Mouse (Mus musculus) megakaryocyte, embryonic 14.5 days (primary cell): ENCODE measurements around the gene Tdrd12. TPM values are rescaled to one million over a fixed set of nuclear protein-coding genes. Genes with fewer than 3 reads are reported as not detected.
"Not testable (repeated sequence)": the region's sequence is repeated elsewhere in the genome, so short reads cannot be mapped to it uniquely, and the experiment has no call there.

Experiments
- H3K27me3 ChIP-seq: replicated peaks from 2 replicates; pipeline ENCODE3; 2012; ENCODE audit warnings: inconsistent platforms
- H3K36me3 ChIP-seq: replicated peaks from 2 replicates; pipeline ENCODE3; 2012; ENCODE audit warnings: low read length, inconsistent platforms, mixed read lengths
- H3K4me1 ChIP-seq: 2 replicates; pipeline ENCODE4 v1.6.1; 2012; ENCODE audit warnings: inconsistent platforms
- H3K4me3 ChIP-seq: replicated peaks from 2 replicates; pipeline ENCODE3; 2012; ENCODE audit warnings: moderate library complexity, mild to moderate bottlenecking, inconsistent platforms
- H3K9me3 ChIP-seq: 2 replicates; pipeline ENCODE4 v1.6.1; 2012; ENCODE audit warnings: inconsistent platforms
- FLI1 ChIP-seq: IDR thresholded peaks from 2 replicates; pipeline ENCODE4 v1.6.1; 2012; ENCODE audit warnings: low read length, inconsistent platforms, mixed read lengths
- GATA1 ChIP-seq: IDR thresholded peaks from 3 replicates; pipeline ENCODE4 v1.6.1; 2012; ENCODE audit warnings: mixed read lengths, low read length, inconsistent platforms, borderline replicate concordance
- polyA plus RNA-seq: library from polyadenylated mRNA; stranded (reverse); fragments of >175 nt; gene quantifications from 2 replicates; pipeline ENCODE4 v1.2.3, GENCODE M21; 2012; ENCODE audit warnings: low replicate concordance; ENCODE audit not compliant: insufficient read depth

The Tdrd12 gene
- polyA plus RNA-seq, 1 experiment = 0.12 TPM

DNA sequence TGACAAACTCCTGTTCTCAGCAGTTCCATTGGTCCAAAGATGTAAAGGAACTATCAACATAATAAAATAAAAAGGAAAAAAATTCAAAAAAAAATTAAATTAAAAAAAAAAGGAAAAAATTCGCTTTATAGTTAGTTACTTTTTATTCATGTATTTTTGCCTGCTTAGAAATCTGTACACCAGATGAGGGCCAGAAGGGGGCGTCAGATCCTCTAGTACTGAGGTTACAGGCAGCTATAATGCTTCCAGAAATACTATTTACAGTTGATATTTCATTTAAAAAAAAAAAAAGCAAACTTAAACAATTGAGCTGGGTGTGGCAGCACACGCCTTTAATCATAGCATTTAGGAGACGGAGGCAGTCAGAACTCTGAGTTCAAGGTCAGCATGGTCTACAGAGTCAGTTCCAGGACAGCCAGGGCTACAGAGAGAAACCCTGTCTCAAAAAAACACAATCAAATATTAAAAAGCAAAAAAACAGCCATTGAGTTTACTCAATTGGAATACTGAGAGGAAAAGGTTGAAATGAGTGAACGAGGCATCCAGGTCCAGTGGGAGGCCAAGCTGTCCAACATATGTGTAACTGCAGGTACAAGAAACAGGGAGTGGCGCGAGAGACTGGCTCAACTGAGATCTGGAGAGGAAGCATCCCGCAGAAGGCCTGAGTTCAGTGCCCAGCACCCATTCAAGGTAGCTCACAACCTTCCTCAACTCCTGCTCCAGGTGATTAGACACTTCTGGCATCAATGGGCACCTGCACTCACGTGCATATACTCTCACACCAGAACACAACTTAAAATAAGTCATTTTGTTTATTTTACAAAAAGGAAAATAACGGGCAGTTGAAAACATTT is 16.4 kb upstream of the Tdrd12 start:
- Histone ChIP-seq H3K9me3 (no peaks in the 10 kb centered on the region), H3K4me1 (peaks cover 41% of the 10 kb centered on the region), H3K4me3 (peak overlapping the region; percentile 95), H3K27me3 (peaks cover 8% of the 10 kb centered on the region), H3K36me3 (peaks cover 36% of the 10 kb centered on the region)
- no peak for TF ChIP-seq FLI1
- TF ChIP-seq GATA1 = no peak

DNA sequence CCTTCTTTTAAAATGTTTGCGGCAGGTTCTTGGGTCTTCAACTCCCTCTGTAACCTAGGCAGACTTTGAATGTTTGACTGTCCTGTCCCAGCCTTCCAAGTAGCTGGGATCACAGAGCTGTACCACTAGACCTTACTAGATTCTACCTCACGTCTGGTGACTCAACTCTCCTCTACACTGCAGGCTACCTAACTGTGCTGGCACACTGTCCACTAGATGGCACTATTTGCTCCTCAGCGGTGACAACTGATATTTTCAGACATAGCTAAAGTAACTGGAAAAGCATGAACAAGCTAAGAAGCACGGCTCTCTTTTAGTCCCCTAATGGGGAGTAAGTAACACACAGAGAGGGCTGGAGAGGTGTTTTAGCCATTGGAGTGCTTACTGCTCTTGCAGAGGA is 8.3 kb upstream of the Tdrd12 start:
- H3K9me3 ChIP-seq = no peaks in the 10 kb centered on the region
- no peak overlapping the region for H3K4me3 ChIP-seq
- peaks cover 43% of the 10 kb centered on the region for H3K36me3 ChIP-seq
- 0 out of 2 replicates have a peak, but pooled peaks cover 3% of the 10 kb centered on the region for H3K4me1 ChIP-seq
- TF ChIP-seq GATA1 (no peak), FLI1 (no peak)
- no peaks in the 10 kb centered on the region for H3K27me3 ChIP-seq

DNA sequence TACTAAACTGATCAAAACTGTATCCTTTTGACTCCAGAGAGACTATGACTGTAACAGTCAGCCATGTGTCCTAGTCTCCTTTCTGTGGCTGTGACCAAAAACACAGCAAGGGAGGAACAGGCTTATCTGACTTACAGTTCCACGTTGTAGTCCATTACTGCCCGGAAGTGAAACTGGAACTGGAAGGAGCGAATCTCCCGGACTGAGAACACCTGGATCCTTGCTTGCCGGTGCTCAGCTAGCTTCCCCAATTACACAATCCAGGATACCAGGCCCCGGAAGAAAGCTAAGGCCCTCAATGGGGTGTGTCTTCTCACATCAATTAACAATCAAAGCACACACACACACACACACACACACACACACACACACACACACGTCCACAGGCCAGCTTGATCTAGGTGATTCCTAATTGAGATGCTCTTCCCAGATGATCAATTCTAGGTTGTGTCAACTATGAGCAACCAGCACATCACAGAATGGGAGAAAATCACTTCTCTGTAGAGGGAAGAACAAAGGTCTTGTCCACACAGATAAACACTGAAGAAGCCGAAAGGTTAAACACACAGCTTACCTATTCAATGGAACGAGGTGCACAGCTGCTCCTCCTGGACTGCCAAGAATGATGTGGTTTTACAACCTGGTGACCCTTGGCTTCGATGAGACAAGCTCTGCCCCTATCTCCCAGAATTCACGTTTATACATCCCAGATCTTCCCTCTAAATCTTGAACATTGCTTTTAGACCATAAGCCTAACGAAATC is 1.6 kb downstream of the Tdrd12 start:
- no peak for TF ChIP-seq FLI1
- no peak for TF ChIP-seq GATA1
- H3K4me1 ChIP-seq = peaks cover 27% of the 10 kb centered on the region
- H3K27me3 ChIP-seq = peaks cover 6% of the 10 kb centered on the region
- H3K4me3 ChIP-seq = peak overlapping the region; percentile 3
- H3K36me3 ChIP-seq = no peaks in the 10 kb centered on the region
- 0 out of 2 replicates have a peak, but pooled peaks cover 3% of the 10 kb centered on the region for H3K9me3 ChIP-seq

DNA sequence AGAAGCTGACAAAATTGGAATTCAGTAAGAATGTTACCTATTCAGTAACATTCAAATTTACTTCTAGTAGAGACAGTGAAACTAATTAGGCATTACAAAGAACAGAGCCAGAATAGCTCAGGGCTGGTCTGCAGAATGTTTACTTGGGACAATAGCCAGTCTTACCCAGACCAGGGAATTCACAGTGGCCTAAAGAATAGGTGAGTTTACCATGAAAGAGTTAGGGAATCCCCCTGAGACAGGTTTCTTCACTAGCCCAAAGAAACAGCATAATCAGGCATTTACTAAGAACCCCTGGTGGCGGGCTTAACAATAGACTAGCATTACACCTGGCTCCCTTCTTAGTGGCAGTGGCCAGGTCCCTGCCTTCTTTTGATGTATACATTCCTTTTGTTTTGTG is 7.0 kb downstream of the Tdrd12 start:
- not testable (repeated sequence) for H3K9me3 ChIP-seq, H3K36me3 ChIP-seq, H3K27me3 ChIP-seq, H3K4me3 ChIP-seq
- H3K4me1 ChIP-seq = peaks cover 24% of the 10 kb centered on the region

DNA sequence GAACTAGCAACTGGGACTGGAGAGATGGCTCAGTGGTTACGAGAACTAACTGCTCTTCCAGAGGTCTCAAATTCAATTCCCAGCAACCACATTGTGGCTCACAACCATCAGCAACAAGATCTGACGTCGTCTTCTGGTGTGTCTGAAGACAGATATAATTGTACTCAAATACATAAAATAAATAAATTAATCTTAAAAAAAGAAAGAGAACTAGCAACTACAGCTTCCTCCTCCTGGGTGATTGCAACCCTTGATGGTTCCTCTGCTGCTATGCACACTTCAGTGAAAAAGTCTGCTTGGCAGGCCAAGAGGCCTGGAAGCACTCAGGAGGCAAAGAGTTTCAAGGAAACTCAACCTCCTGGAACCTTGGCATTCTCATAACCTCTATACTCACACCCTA is 7.5 kb downstream of the Tdrd12 start:
- Histone ChIP-seq H3K36me3 (no peaks in the 10 kb centered on the region), H3K9me3 (0 out of 2 replicates have a peak, but pooled peaks cover 3% of the 10 kb centered on the region), H3K4me1 (peaks cover 19% of the 10 kb centered on the region), H3K27me3 (no peaks in the 10 kb centered on the region), H3K4me3 (no peak overlapping the region)
- TF ChIP-seq FLI1 (no peak), GATA1 (no peak)

DNA sequence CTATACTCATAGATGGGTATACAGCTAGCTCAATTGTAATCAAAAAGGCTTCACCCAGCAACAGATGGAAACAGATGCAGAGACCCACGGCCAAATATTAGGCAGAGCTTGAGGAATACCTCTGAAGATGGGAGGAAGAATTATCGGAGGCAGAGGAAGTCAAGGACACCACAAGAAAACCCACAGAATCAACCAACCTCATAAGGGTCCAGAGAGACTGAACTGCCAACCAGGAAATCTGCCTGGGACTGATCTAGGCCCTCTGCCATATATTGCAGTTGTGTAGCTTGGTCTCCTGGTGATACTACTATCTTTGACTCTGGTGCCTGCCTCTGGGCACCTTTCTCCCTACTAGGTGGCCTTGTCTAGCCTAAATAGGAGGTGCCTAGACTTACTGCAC is 10.8 kb downstream of the Tdrd12 start:
- TF ChIP-seq FLI1 (no peak), GATA1 (no peak)

DNA sequence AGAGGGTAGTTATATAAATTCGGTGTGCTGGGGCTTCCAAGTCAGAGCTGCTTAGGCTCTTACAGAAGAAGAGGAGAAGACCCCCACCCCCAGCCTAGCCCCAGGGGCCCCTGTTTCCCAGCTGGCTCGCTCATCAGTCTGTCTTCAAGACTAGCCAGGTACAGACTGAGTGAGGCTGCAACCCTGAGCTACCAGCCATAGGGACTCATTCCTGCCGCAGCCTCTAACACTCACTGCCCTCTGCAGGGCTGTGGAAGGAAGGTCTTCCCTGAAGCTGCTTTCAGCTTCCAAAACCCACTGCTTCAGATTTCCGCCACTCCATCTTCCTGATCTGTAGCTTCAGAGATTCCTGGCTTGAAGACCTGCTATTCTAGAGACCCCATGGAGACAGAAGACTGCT is 35.5 kb downstream of the Tdrd12 start:
- no peak overlapping the region for H3K4me3 ChIP-seq
- H3K27me3 ChIP-seq = peaks cover 21% of the 10 kb centered on the region
- no peak for TF ChIP-seq FLI1
- no peak for TF ChIP-seq GATA1
- no peaks in the 10 kb centered on the region for H3K9me3 ChIP-seq
- H3K4me1 ChIP-seq = no peaks in the 10 kb centered on the region
- no peaks in the 10 kb centered on the region for H3K36me3 ChIP-seq

More for the DNA sequence above, 10.8 kb downstream of the Tdrd12 start:
- no peaks in the 10 kb centered on the region for H3K9me3 ChIP-seq
- no peaks in the 10 kb centered on the region for H3K27me3 ChIP-seq
- no peak overlapping the region for H3K4me3 ChIP-seq
- H3K36me3 ChIP-seq = no peaks in the 10 kb centered on the region
- H3K4me1 ChIP-seq = peaks cover 14% of the 10 kb centered on the region

DNA sequence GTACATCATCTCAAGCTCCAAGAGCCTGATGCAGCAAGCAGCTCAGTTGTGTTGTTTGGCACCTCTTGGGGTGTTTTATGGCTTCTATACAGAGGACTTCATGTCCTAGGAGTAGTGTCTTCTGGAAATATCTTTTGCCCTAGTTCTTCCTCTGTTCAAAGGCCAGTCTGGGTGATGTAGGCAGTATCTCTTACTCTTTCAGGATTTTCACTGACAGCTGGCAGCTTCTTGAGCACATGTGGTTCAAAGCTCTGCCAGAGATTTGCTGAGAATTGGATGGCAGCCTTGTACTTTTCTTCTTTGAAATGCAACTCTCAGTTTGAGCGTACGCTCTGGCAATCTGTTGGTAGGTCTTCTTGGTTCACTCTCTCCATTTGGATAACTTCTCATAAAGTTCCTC is 40.0 kb downstream of the Tdrd12 start:
- Histone ChIP-seq H3K4me3 (no peak overlapping the region), H3K9me3 (no peaks in the 10 kb centered on the region)

DNA sequence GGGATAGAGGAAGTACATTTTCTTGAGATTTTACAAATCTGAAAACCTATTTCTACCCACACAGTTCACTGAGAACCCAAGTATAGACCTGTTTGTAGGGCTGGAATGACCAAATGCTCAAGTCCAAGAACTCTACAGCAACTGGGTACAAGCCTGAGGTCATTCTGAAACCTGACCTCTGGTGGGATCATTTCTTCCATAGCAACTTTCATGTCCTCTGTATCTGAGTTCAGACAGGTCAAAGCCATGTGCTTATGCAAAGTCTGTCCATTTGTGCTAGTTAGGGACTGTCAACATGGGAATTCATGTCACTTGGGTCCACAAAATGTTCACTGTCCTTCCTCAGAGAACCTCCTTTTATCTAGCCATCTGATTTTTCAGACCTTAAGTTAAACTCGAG is 46.5 kb downstream of the Tdrd12 start:
- H3K4me1 ChIP-seq = no peaks in the 10 kb centered on the region
- no peak overlapping the region for H3K4me3 ChIP-seq
- peaks cover 21% of the 10 kb centered on the region for H3K27me3 ChIP-seq
- TF ChIP-seq FLI1 (no peak), GATA1 (no peak)
- H3K9me3 ChIP-seq = no peaks in the 10 kb centered on the region
- H3K36me3 ChIP-seq = no peaks in the 10 kb centered on the region

More for the DNA sequence above, 40.0 kb downstream of the Tdrd12 start:
- no peaks in the 10 kb centered on the region for H3K4me1 ChIP-seq
- no peak for TF ChIP-seq FLI1
- TF ChIP-seq GATA1 = no peak
- H3K27me3 ChIP-seq = peaks cover 16% of the 10 kb centered on the region
- H3K36me3 ChIP-seq = no peaks in the 10 kb centered on the region

DNA sequence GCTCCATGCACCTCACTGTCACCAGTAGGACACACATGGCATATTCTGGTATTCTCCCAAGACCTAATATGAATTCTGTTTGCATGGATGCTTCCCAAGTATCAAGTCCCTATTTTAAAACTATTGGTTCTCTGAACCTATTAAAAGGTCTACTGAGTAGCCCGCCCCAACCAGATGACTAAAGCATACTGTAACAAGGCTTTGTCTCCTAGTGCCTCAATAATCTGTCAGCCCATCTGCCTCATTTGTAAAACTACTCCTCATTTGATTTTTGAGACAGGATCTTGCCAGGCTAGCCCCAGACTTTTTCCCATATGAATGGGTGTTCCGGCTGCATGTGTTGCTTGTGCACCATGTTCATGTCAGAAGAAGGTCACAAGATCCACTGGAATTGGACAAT is 47.4 kb downstream of the Tdrd12 start:
- H3K27me3 ChIP-seq = peaks cover 22% of the 10 kb centered on the region
- H3K36me3 ChIP-seq = no peaks in the 10 kb centered on the region
- TF ChIP-seq GATA1 (no peak), FLI1 (no peak)
- no peaks in the 10 kb centered on the region for H3K9me3 ChIP-seq
- H3K4me3 ChIP-seq = no peak overlapping the region
- no peaks in the 10 kb centered on the region for H3K4me1 ChIP-seq
